Mouse (Mus musculus): ENCODE results near the gene Il10rb. TPM values are rescaled to one million over a fixed set of nuclear protein-coding genes. Genes with fewer than 3 reads are reported as not detected.

The Il10rb gene
- 8.7 and 10.8 TPM in 2 replicates for polyA plus RNA-seq (2012)

DNA sequence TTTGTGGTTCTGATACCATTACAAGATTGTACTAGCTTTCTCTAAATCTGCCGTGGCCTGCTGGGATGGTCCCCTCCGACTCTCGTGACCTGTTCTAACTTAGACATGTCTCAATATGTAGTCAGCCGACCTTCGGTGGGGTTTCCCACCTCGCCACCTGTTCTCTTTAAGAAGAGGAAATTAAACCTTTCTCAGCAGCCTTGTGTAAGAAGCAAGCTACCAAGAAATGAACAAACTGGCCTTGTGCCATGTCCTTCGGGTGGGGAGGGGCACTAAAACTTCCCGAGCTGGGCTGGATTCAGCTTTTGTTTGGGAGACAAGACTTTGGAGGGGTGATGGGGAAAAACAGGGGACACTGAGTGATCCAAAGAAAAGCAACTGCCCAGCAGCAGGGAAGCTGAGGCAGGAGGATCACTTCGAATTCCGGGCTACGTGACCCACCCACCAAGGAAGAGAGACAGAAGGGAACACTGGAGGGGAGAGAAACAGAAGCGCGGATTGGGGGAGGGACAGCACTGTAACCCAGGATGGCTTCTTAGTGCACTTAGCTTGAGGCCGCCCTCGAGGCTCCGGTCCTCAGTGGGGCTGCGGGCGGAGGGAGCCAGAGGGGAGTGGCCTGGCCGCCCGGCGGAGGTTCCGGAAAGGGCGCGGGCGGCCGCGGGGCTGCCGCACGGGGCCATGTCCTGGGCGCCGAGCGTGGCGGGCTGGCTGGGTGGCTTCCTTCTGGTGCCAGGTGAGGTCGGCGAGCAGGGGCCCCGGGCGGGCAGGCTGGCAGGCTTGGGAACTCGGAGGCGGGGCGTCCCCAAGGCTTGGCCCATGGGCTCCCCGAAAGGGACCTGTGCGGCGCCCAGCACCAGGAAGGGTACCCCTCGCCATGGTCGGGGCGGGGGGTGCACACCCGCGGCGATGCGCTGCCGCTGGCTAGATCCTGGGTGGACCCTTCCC, at the start of gene Il10rb:
TSS of gene Il10rb (plus strand) at position 525 of the 945 bp plus-strand sequence.

GRCm38 (mm10) chr16:91372577-91373472, 33.1 kb upstream of the Il10rb start, which contains the start of gene Ifnar2:
TSS of gene Ifnar2 (plus strand) at chr16:91372783.

DNA sequence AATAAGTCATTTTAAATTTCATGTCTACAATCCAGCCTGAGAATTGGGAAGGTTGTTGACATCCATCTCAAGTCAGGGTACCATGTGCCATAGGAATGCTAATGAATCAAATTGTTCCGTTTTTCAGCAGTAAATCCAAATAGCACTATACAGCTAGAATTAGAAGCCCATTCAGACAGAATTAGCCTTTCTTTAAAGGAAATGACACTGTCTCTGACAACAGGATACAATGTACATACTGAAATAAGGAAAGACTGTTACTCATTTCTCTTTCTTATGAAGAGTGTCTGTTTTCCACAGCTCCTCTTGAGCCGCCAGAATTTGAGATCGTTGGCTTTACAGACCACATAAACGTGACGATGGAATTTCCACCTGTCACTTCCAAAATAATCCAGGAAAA, 14.5 kb upstream of the Il10rb start, which contains the start of gene Gm21970:
TSS of gene Gm21970 (plus strand) at position 301 of the 400 bp plus-strand sequence.

Other genes with a start within 250 kb of the Il10rb start
- 0.02 TPM in 1 of 2 replicates, not detected in the other for gene Olig2, start 180.7 kb upstream of the Il10rb start, polyA plus RNA-seq (2012)
- gene Olig1, start 136.4 kb upstream of the Il10rb start, polyA plus RNA-seq (2012), result 0.10 TPM in 1 of 2 replicates, not detected in the other
- gene Ifnar2, start 33.4 kb upstream of the Il10rb start, polyA plus RNA-seq (2012), result 68.8 and 86.3 TPM in 2 replicates
- gene Gm21970, start 14.4 kb upstream of the Il10rb start, polyA plus RNA-seq (2012), result not detected in 2 replicates
- gene Ifnar1, start 79.1 kb downstream of the Il10rb start, polyA plus RNA-seq (2012), result 10.3 and 12.5 TPM in 2 replicates
- gene Ifngr2, start 140.9 kb downstream of the Il10rb start, polyA plus RNA-seq (2012), result 10.7 and 19.2 TPM in 2 replicates
- gene Tmem50b, start 191.6 kb downstream of the Il10rb start, polyA plus RNA-seq (2012), result 5.0 and 7.3 TPM in 2 replicates
- 0.61 and 1.0 TPM in 2 replicates for gene Dnajc28, start 212.9 kb downstream of the Il10rb start, polyA plus RNA-seq (2012)
- 371 and 412 TPM in 2 replicates for gene Gart, start 240.8 kb downstream of the Il10rb start, polyA plus RNA-seq (2012)
- 39.5 and 60.5 TPM in 2 replicates for gene Son, start 241.3 kb downstream of the Il10rb start, polyA plus RNA-seq (2012)